Mouse (Mus musculus) adrenal gland, postnatal 4 days (tissue): ENCODE measurements at regions not wholly inside any gene's neighbourhood (a gene's known extent, or its start where the extent isn't known, plus 50 kb on each side); places are given as distances from the start of the nearest gene placed in this dataset.

Experiments
- DNase-seq, 2 experiments: peaks; one replicate each; pipeline ENCODE4 v3.0.0; 2021 to 2022; ENCODE audit warnings: low spot score in 2 of 2, mixed read lengths in 2 of 2

DNA sequence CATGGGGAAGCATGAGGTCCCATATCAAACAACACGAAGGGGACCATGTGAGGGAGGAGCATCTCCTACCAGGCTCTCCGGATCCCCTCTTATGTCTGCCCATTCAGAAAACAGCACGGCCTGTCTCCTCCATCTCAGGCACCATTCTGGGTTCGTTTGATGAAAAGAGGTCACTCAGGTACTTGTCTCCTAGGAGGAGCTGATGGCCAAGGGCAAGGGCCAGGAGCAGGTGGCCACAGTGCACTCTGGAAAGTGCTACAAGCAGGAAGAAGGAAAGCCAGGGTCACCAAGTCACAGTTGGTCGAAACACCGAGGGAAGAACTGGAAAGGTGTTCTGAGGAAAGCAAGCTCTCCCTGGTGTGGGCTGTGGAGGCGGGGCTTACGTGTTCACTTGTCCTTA is 135.9 kb upstream of the Mkln1 start:
- no peak for DNase-seq

DNA sequence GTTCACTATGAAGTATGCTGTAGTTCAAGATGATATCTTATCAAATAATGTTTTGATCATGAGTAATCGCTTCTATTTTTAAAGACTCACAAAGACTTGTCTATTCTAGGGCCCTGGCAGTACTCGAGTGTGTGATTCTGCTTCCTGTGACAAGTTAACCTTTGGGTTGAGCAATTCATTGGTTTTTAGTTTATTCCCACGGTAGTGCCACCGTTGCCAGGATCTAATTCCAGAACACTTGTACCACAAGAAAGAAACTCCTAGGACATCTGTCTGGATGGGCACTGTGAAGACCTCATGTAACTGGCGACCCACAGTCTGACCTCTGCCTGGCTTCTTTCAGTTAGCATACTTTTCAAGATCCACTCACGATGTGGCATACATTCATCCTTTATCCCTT is 134.7 kb upstream of the Mkln1 start:
- no peak for DNase-seq

DNA sequence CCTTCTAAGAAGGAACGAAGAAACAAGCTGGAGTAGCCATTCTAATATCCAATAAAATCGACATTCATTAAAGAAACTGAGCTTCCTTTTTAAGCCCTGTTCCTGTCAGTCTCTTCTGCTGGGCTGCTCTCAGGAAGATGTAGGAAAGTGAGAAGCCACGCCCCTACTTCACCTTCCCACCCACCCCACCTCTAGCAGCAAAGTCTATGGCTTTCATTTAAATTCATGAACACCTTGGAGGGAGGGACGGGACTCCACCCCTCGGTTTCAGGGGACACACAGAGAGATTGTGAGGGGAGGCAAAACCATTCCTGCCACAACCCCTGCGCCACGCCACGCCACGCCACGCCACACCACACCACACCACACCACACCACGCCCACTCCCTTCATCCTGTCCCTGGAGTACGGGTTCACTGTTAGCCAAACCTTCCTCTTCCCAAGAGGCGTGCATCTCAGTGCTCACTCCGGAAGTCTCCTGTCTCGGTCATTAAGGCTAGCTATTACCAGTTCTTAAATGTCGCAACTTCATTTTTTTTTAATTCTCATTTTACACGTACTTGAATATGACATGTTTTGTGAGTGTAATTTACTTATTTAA is 132.0 kb upstream of the Mkln1 start:
- no peak for DNase-seq

DNA sequence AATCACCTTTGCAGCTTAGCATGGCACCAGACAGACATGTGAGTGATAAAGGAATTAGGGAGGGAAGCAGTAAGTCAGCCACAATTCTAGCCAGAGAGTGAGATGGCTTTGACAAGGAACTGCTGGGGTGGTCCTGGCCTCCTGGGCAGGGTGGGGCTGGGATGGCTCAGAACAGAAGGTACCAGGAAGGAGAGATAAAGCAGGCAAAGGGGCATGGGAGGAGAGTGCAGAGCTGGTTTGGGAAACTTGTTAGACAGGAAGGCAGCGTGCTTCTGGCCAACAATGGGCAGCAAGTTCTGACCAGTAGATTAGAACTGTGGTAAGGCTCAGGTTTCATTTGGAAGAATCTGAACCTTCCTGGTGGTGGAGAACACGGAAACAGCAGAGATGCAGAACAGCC is 130.5 kb upstream of the Mkln1 start:
- no peak for DNase-seq

DNA sequence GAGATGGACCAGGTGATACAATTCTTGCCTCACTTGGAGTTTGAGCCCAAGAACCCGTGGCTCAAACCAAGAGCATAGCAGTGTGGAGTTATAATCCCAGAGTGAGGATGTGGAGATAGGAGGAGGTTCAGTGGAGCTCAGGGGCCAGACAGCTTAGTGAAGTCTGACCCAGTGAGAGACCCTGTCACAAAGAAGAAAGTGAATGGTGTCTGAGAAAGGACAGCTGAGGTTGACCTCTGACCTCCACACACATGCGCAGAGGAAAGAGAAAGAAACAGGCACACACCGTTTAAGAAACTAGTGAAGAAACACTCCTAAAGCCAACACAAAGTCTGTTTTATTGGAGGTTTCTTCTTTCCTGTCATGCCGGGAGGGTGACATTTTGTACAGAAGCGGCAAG is 124.7 kb upstream of the Mkln1 start:
- no peak for DNase-seq

DNA sequence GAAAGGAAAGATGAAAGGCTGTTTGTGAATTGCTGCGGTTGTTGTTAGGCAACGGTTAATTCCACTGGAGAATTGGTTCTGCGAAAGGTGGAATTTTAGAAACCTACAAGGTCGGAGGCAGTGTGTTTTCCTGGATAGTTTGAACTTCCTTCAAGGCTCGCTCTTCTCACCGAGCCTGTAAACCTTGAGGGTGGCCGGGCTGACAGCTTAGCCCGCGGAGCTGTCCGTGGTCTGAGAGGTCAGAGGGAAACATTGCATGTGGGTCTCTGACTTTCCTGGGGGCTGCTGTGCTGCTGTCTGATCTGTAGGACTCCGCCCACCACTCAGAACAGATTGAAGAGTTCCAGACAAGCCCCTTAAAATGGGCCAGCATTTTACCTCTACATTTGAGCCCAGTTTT is 124.3 kb upstream of the Mkln1 start:
- DNase-seq: no peak

DNA sequence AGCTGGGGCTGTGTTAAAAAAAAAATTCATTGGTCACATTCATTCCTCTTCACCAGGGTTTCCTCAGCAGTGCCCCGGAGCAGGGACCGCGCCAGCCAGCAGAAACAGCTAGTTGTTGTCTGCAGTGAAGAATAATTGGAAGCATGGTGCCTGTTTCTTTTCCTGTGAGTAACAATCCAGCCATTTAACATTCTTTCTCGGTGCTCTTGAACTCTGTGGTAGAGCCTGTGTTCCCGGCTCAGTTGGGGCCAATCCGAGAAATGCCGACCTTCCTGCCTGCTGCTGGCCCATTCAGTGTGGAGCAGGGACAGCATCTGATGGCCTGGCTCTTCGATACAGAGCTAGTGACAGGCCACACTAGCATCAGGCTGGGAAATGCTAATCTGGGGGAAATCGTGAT is 120.7 kb upstream of the Mkln1 start:
- DNase-seq: no peak

DNA sequence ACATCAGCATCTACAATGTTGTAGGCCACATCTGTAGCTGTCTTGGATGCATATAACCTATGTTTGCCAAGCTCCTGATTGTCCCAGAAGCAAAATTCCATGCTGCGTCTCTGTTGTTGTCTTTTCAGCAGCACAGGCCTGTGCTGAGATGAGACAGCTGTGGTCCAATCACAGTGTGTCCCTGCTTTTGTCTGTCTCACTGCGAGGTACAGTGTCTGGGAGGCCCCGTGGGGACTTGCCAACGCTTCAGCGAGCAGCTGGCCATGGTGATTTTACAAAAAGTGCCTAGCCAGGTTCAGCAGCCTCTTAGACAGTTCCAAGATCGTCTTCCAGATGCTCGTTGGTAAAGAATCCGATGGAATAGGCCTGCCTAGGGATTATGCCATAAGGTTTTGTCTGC is 114.6 kb upstream of the Mkln1 start:
- no peak for DNase-seq

DNA sequence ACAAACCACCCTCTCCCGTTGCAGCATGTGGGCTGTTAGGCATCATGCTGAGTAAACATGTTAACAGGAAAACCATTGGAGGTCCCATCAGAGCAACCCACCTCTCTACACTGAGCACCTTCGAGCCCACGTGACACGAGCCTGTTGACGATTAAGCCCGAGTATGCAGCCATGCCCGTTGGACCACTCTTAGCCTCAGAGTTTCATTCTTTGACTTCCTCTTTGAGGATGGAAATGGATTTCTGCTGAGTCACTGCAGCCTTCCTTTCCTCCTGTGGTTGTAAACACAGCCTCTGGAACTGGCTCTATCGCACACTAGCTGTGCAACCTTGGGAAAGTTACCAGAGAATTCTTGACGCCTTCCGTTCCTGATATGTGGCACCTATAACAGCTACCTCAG is 114.1 kb upstream of the Mkln1 start:
- no peak for DNase-seq

DNA sequence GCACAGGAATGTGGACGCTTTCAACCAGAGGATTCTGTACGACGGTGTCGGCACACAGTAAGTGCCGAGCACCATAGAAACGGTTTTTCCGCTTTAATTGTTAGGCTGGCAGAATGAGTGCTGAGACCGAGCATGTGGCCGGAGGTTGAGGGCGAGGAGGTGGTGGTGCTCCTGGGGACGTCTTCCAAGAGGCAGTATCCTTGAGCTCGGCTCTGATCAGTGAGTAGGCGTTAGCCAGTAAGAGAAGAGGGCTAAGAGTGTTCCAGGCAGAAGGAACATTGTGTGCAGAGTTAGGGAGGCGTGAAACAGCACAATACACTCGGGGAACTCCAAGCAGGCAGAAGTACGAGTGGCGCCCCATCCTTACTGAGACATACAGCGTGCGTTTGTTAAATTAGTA is 113.5 kb upstream of the Mkln1 start:
- DNase-seq: no peak

DNA sequence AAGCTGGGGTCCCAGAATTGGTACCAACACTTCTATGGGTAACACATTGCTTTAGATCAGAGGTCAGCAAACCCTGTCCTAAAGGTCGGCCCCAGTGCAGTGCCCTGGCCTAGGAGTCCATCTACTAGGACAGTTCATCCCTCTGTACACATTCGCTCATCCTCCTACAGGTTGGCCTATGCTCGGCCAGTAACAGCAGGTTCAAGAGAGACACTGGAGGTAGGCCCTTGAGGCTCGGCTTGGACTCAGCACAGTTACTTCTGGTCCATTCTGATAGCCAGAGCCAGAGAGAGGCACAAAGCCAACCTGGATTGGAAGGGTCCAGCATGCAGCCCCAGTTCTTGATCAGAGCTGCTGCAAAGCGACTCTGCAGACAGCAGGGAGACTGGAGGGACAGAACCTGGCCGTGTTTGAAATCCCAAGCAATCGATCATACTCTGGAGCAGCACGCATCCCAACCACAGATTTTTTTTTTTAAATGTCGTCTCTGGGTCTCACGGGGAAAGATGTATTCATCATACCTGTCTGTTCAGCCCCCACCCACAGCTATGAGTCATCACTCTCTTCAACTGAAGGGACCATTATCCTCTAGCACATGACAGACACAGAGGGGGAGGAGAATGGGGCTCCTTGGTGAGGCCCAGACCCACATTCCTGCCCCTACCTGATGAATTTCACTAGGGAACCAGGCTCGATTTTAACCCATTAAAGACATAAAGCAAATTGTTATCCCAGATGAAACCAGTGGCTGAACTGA is 112.4 kb upstream of the Mkln1 start:
- DNase-seq: no peak

DNA sequence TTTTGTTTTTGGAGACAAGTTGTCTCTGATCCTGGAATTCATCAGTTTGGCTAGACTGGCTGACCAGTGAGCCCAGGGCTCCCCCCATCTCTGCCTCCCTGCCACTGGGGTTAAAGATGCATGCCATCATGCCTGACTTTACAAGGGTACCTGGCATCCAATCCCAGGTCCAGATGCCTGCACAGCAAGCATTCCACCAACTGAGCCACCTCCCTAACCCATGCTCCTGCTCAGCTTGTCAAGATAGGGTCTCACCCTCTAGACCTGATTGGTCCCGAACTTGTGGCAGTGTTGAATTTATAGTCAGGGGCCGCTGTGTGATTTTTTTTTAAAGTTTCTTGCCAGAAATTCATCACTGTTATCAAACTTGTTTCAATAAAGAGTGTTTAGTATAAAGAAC is 111.4 kb upstream of the Mkln1 start:
- DNase-seq: no peak

DNA sequence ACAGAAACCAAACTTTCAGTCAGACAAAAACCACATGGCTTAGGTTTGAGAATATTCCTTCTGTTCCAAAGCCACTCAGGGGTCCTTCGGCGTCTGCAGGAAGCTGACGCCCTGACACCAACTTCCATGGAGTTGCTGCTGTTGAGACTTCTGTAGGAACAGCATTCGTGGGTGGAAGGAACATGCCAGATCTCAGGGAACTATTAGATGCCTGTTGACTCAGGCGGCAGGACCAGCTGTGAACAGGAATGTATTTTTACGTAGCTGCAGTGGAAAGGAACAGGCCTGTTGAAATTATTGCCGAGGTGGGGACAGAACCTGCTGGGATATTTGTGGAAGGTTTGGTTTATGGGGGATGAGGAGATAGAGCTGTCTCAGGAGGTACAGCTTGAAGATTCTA is 110.8 kb upstream of the Mkln1 start:
- DNase-seq: no peak

DNA sequence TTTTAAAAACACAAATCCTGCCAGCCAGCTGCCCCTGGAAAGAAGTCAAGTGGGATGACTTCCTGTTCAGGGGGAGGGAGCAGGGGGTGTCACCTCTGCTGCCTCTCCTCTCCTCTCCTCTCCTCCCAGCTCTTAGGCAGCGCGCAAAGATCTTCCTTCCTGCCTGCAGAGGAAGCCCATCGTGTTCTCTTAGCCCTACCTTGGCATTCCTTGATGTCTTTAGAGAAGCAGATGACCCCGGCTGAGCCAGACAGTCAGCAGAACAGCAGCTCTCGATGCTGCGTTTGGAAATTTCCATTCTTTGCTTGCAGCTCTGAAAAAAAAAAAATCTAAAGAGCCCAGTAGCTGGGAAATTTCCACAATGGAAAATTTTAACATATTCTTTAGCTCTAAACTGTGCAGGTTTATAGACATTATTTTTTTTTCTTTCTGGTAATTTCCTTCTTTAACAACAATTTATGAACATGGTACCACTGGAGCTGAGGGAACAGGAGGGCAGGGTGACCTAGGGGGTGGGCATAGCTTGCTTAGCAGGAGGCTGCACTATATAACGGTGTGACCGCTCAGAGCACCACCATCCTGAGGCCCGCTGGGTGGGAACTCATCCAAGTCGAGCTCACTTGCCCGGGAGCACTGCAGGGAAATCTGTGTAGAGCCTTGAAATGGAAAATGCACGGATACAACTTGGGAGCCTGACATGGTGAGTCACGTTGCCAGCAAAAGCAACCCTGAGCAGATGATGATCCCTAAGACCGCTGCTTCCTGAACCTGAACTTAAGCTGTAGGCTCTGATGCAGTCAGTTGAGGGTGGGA is 109.9 kb upstream of the Mkln1 start:
- peak in 1 of 2 experiments; percentile 16 for DNase-seq

DNA sequence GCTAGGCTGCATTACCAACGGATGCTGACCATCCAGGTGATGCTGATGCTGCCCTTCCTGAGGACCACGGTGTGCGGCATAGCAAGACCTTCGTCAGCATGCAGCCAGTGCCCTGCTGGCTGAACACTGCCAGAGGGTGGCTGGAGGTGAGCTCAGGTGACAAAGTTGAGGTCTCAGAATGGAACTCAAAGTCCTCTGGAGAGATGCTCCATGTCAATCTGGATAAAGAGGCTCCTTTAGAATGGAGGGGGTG is 109.4 kb upstream of the Mkln1 start:
- no peak for DNase-seq

DNA sequence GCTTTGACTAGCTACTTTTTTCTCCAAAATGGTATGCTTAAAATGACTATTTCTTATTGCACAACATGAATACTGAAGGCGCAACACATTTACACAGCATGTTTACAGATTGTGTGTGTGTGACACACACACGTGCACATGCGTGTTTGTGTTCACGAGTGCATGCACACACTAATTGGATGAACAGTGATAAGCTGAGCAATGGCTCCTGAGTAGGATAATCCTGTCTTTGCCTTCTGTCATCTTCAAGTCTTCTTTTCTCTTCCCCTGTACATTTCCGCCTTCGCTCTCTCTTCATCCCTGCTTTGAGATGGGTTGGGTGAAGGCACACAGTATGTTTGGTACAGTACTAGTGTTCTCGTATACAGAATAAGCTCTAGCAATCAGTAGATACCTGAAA is 106.5 kb upstream of the Mkln1 start:
- no peak for DNase-seq

DNA sequence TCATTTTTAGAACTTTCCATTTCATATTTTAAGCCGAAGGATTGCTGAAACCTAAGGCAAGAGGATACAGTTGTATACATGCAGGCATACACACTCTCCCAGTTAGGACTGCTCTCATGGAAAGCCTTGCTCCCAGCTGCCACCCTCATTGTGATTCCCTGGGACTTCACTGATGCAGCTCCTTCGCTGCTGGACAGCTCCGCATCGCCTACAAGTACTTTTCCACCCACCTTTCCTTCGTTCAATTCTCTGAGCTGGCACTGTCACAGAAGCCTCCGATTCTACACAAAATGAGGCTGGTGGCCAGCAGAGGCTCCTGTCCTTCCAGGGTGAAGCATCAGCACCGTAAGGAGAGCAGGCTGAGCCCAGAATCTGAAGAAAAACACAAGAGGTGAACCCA is 105.5 kb upstream of the Mkln1 start:
- DNase-seq: no peak

DNA sequence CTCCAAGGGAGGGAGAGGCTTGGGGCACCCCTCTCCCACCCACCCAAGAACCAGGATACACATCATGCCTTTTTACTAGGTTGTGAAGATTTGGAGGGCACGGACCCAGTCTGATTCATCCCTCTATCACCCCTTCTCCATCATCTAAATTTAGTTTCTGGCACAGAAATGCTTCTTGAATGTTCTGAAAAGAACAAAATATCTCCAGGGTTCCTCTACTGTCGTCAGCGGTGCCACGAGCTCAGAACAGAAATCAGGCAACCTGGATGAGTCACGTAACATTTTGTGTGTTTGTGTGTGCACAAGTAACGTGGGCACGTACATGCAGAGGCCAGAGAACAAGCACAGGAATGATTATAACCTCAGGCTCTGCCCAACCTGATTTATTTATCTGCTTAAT is 99.1 kb upstream of the Mkln1 start:
- no peak for DNase-seq

DNA sequence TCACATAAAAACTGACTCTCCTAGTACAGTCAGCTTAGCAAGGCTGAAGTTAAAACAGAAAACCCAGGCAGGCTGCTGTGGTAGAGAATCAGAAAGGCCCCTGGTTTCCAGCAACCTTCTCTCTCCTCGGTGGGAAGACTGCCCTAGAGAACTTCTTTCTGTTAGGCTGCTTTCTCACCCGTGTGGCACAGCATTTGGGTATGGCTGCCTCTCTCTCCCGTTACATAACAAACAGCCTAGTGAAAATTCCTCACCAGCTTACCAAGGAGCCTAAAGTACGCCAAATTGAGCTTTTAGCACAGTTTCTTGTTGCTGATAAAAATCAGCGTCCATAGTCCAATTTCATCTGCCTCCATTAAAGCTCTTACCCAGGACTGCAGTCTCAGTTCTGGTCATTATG is 92.8 kb upstream of the Mkln1 start:
- DNase-seq: no peak

DNA sequence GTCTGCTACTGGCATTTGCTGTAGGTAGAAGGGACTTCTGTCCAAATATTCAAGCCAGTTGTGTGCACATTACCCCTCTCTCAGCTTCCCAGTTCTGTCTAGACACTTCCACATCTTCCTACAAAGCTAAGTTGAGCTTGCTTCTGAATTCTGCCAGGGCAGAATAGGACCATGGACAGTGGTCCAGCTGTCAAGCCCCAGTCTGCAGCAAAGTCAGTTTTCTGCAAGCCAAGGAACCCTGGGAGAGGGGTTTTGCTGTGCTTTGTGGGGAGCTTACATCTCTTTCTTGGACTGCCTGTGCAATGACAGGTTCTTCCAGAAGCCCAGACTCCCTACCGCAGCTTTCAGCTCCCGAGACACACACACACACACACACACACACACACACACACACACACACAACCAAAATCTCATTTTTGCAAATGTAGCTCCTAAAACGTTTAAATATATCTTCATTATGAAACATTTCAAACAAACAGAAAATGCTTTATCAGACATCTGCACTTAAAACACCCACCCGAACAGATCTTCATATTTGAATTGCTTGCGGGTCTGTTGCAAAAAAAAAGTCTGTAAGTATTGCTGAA is 91.4 kb upstream of the Mkln1 start:
- no peak for DNase-seq

DNA sequence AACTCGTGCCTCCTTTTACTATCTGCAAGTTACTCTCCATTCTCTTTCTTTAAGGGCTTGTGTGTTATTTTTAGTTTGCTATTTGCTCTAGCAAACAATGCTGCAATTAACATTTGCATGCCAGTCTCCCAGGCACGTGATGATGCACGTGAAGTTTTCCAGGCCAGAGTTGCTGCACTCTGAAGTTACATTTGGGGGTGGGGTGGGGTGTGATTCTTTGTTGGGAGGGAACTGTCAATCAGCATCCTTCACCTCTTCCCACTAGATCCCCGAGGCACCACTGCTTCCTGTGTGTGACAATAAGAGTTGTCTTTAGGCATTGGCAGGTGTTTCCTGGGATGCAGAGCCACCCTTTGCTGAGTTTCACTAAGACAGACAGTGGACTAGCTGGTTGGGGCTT is 90.6 kb upstream of the Mkln1 start:
- DNase-seq: no peak

DNA sequence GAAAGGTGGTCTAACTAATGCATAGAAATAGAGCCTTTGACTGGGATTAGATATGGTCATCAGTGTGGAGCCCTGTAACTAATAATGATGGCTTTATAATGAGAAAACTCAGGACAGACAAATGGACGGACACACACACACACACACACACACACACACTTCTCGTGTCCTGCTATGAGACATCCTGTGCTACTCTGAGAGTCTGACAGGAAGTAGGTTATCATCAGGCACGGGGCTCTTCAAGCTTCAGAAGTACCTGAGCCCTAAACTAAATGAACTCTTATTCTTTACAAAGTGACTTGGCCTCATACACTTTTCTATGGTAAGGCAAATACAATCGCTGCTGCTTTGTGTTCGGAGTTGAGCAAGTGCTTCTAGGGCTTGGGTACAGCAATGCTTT is 87.9 kb upstream of the Mkln1 start:
- DNase-seq: no peak
